Mouse (Mus musculus) intestine, embryonic 14.5 days (tissue): ENCODE measurements at regions not wholly inside any gene's neighbourhood (a gene's known extent, or its start where the extent isn't known, plus 50 kb on each side); places are given as distances from the start of the nearest gene placed in this dataset.
A peak's percentile ranks its signal among the peaks of the same experiment; 100 is the strongest.

Experiments
- ATAC-seq: fragments of 200-750 bp; cut with Nextera tagmentation; replicated peaks from 2 replicates; pipeline ENCODE4 v1.8.0; 2017; ENCODE audit warnings: low read depth, moderate number of reproducible peaks, moderate TSS enrichment, moderate library complexity; ENCODE audit not compliant: low FRiP score, low TSS enrichment
- DNase-seq: peaks from one replicate; pipeline ENCODE4 v3.0.0-alpha.2; 2018; ENCODE audit warnings: low spot score
- H3K27ac ChIP-seq: fragments of 300-500 bp; sonication (generic); 2 replicates; pipeline ENCODE4 v1.5.1; 2014; ENCODE audit warnings: low read depth, mild to moderate bottlenecking, control low read depth
- H3K27me3 ChIP-seq: fragments of 300-500 bp; sonication (generic); replicated peaks from 2 replicates; pipeline ENCODE4 v1.6.1; 2014; ENCODE audit warnings: low read length, control low read depth; ENCODE audit not compliant: control insufficient read depth, insufficient read depth
- H3K36me3 ChIP-seq: fragments of 300-500 bp; sonication (generic); 2 replicates; pipeline ENCODE4 v1.6.1; 2014; ENCODE audit warnings: low read length, control low read depth; ENCODE audit not compliant: control insufficient read depth, insufficient read depth
- H3K4me1 ChIP-seq: fragments of 300-500 bp; sonication (generic); replicated peaks from 2 replicates; pipeline ENCODE4 v1.6.1; 2014; ENCODE audit warnings: low read length, control low read depth, mixed read lengths; ENCODE audit not compliant: control insufficient read depth, insufficient read depth
- H3K4me2 ChIP-seq: fragments of 300-500 bp; sonication (generic); 2 replicates; pipeline ENCODE4 v1.6.1; 2014; ENCODE audit warnings: low read length
- H3K4me3 ChIP-seq: fragments of 300-500 bp; sonication (generic); 2 replicates; pipeline ENCODE4 v1.5.1; 2014; ENCODE audit warnings: low read depth, low read length, control low read depth, mixed read lengths
- H3K9ac ChIP-seq: fragments of 300-500 bp; sonication (generic); 2 replicates; pipeline ENCODE4 v1.6.1; 2014; ENCODE audit warnings: mild to moderate bottlenecking, low read length
- H3K9me3 ChIP-seq: fragments of 300-500 bp; sonication (generic); 2 replicates; pipeline ENCODE4 v1.6.1; 2016; ENCODE audit warnings: low read length, control low read depth; ENCODE audit not compliant: control insufficient read depth
- WGBS: fragments of 180-500 bp; shearing (Covaris S2); extraction: QIAGEN DNeasy Blood & Tissue Kit; methylation state at CpG from one replicate; pipeline ENCODE4 v1.1.7; 2014; 5-methylcytosine and 5-hydroxymethylcytosine counted together

GRCm38 (mm10) chr4:99385381-99385780 is 89.7 kb downstream of the Gm12689 start:
- H3K9me3 ChIP-seq = no peaks in the 10 kb centered on the region
- ATAC-seq = no peak
- no peak overlapping the region for H3K4me3 ChIP-seq
- H3K4me1 ChIP-seq = no peaks in the 10 kb centered on the region
- H3K36me3 ChIP-seq = no peaks in the 10 kb centered on the region
- no peak overlapping the region for H3K4me2 ChIP-seq
- DNase-seq = no peak
- WGBS = 38% methylated on average over 8 of the region's 8 CpGs
- no peaks in the 10 kb centered on the region for H3K27me3 ChIP-seq
- H3K9ac ChIP-seq = no peak overlapping the region
- H3K27ac ChIP-seq = no peak overlapping the region

- ATAC-seq (no peak), DNase-seq (no peak)
- H3K36me3 ChIP-seq = no peaks in the 10 kb centered on the region
- H3K27ac ChIP-seq = no peak overlapping the region
- H3K9ac ChIP-seq = no peak overlapping the region
- no peak overlapping the region for H3K4me2 ChIP-seq
- H3K4me3 ChIP-seq = no peak overlapping the region
- no peaks in the 10 kb centered on the region for H3K4me1 ChIP-seq
- H3K27me3 ChIP-seq = no peaks in the 10 kb centered on the region
- WGBS = 50% methylated on average over 1 of the region's 1 CpGs
- no peaks in the 10 kb centered on the region for H3K9me3 ChIP-seq
These were observed 93.7 kb downstream of the Gm12689 start for GRCm38 (mm10) chr4:99389428-99389827.

- H3K27me3 ChIP-seq = no peaks in the 10 kb centered on the region
- WGBS = 86% methylated on average over 5 of the region's 5 CpGs
These were observed 97.3 kb downstream of the Gm12689 start for GRCm38 (mm10) chr4:99392986-99393385.

GRCm38 (mm10) chr4:99394244-99394643 is 98.5 kb downstream of the Gm12689 start:
- 74% methylated on average over 2 of the region's 3 CpGs for WGBS
- Histone ChIP-seq H3K36me3 (no peaks in the 10 kb centered on the region), H3K9me3 (no peaks in the 10 kb centered on the region), H3K9ac (no peak overlapping the region), H3K4me2 (no peak overlapping the region), H3K4me3 (no peak overlapping the region), H3K4me1 (no peaks in the 10 kb centered on the region), H3K27me3 (no peaks in the 10 kb centered on the region), H3K27ac (no peak overlapping the region)
- ATAC-seq (no peak), DNase-seq (no peak)

More at GRCm38 (mm10) chr4:99392986-99393385, 97.3 kb downstream of the Gm12689 start:
- no peak for DNase-seq
- no peak for ATAC-seq
- Histone ChIP-seq H3K4me3 (no peak overlapping the region), H3K4me2 (no peak overlapping the region), H3K27ac (no peak overlapping the region), H3K9ac (no peak overlapping the region), H3K36me3 (no peaks in the 10 kb centered on the region), H3K4me1 (no peaks in the 10 kb centered on the region), H3K9me3 (no peaks in the 10 kb centered on the region)

- Histone ChIP-seq H3K27me3 (no peaks in the 10 kb centered on the region), H3K4me1 (no peaks in the 10 kb centered on the region), H3K27ac (no peak overlapping the region), H3K9me3 (no peaks in the 10 kb centered on the region), H3K4me3 (no peak overlapping the region), H3K4me2 (no peak overlapping the region), H3K36me3 (no peaks in the 10 kb centered on the region), H3K9ac (no peak overlapping the region)
- DNase-seq (no peak), ATAC-seq (no peak)
- WGBS = 72% methylated on average over 7 of the region's 7 CpGs
These were observed 111.8 kb downstream of the Gm12689 start for GRCm38 (mm10) chr4:99407466-99407865.

GRCm38 (mm10) chr4:99423449-99423848 is 127.7 kb downstream of the Gm12689 start:
- 70% methylated on average over 1 of the region's 1 CpGs for WGBS
- H3K4me2 ChIP-seq = no peak overlapping the region
- no peaks in the 10 kb centered on the region for H3K4me1 ChIP-seq
- H3K9me3 ChIP-seq = no peaks in the 10 kb centered on the region
- H3K9ac ChIP-seq = no peak overlapping the region
- no peak overlapping the region for H3K27ac ChIP-seq
- ATAC-seq (no peak), DNase-seq (no peak)
- H3K36me3 ChIP-seq = no peaks in the 10 kb centered on the region
- no peaks in the 10 kb centered on the region for H3K27me3 ChIP-seq
- H3K4me3 ChIP-seq = no peak overlapping the region

GRCm38 (mm10) chr4:99445077-99445754 is 149.5 kb downstream of the Gm12689 start:
- DNase-seq = peak; percentile 60
- 0 out of 2 replicates have a peak, but pooled peaks have one; percentile 32 for ATAC-seq

GRCm38 (mm10) chr4:99445755-99446128 is 150.0 kb downstream of the Gm12689 start:
- Histone ChIP-seq H3K9me3 (no peaks in the 10 kb centered on the region), H3K27ac (no peak overlapping the region), H3K4me2 (peak overlapping the region; percentile 54), H3K4me1 (no peaks in the 10 kb centered on the region), H3K27me3 (no peaks in the 10 kb centered on the region), H3K9ac (no peak overlapping the region), H3K36me3 (no peaks in the 10 kb centered on the region), H3K4me3 (peak overlapping the region; percentile 23; the same call in 1 of the 2 replicates)
- ATAC-seq (no peak), DNase-seq (no peak)
- WGBS = 57% methylated on average over 9 of the region's 9 CpGs

More at GRCm38 (mm10) chr4:99445077-99445754, 149.5 kb downstream of the Gm12689 start:
- Histone ChIP-seq H3K4me1 (no peaks in the 10 kb centered on the region), H3K9ac (no peak overlapping the region), H3K27ac (no peak overlapping the region), H3K4me2 (peak overlapping the region; percentile 54), H3K4me3 (peak overlapping the region; percentile 23; the same call in 1 of the 2 replicates), H3K9me3 (no peaks in the 10 kb centered on the region), H3K27me3 (no peaks in the 10 kb centered on the region), H3K36me3 (no peaks in the 10 kb centered on the region)
- WGBS = 20% methylated on average over 27 of the region's 28 CpGs

- H3K27me3 ChIP-seq = 0 out of 2 replicates have a peak, but pooled peaks cover 3% of the 10 kb centered on the region
- H3K9me3 ChIP-seq = no peaks in the 10 kb centered on the region
- H3K4me2 ChIP-seq = peak overlapping the region; percentile 25
- H3K27ac ChIP-seq = no peak overlapping the region
- no peak overlapping the region for H3K4me3 ChIP-seq
- ATAC-seq = no peak
- WGBS = 70% methylated on average over 4 of the region's 4 CpGs
- no peak overlapping the region for H3K9ac ChIP-seq
- DNase-seq = no peak
- H3K4me1 ChIP-seq = 0 out of 2 replicates have a peak, but pooled peaks cover 3% of the 10 kb centered on the region
- H3K36me3 ChIP-seq = no peaks in the 10 kb centered on the region
These were observed 163.3 kb downstream of the Gm12689 start for GRCm38 (mm10) chr4:99458984-99459383.
